Mouse (Mus musculus): ENCODE measurements around the gene Ncmap. TPM values are rescaled to one million over a fixed set of nuclear protein-coding genes. Genes with fewer than 3 reads are reported as not detected.

Ncmap gene
- polyA plus RNA-seq, 1 experiment: 0.04 TPM

Other genes starting within 250 kb of the Ncmap start
- gene Clic4, start 125.4 kb downstream of the Ncmap start, polyA plus RNA-seq (2012; fragmentation: generic; extraction: Trizol): 250 TPM
- 41.3 TPM for gene Srrm1, start 44.9 kb downstream of the Ncmap start, polyA plus RNA-seq (2012; fragmentation: generic; extraction: Trizol)
- gene Rcan3, start 35.6 kb upstream of the Ncmap start, polyA plus RNA-seq (2012; fragmentation: generic; extraction: Trizol): 9.2 TPM
- gene Stpg1, start 96.6 kb upstream of the Ncmap start, polyA plus RNA-seq (2012; fragmentation: generic; extraction: Trizol): not detected
- gene Nipal3, start 96.8 kb upstream of the Ncmap start, polyA plus RNA-seq (2012; fragmentation: generic; extraction: Trizol): 5.1 TPM
- gene Grhl3, start 175.4 kb upstream of the Ncmap start, polyA plus RNA-seq (2012; fragmentation: generic; extraction: Trizol): 0.95 TPM

All from myocyte (in vitro differentiated cells).